Mouse (Mus musculus): ENCODE data around the gene Hip1. TPM values are rescaled to one million over a fixed set of nuclear protein-coding genes. Genes with fewer than 3 reads are reported as not detected.

Hip1 gene
- polyA plus RNA-seq, 1 experiment = 59.5 TPM

DNA sequence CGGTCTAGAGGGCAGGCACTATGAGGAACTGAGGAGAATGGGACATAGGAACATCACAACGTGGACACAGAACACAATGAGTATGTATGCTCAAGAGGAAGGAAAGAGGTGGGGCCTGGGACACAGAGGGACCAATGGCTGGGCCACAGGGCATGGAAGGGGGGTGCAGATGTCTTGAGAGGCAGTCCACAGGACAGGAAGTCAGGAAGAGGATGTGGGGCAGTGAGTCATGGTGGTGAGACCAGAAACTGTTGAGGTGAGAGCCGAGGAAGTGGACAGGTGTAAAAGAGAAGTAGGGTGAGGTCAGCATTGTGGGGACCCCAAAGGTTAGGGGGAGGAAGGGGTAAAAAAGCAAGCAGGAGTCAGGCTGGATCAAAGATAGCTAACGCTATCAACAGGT is 7.6 kb downstream of the Hip1 start:
- Histone ChIP-seq H3K27ac (ENCODE audit: insufficient read depth, low read depth, low read length) (peak overlapping the region; percentile 33), H3K4me1 (ENCODE audit: control insufficient read depth, insufficient read depth, low read length) (peaks cover 35% of the 10 kb centered on the region), H3K4me3 (ENCODE audit: insufficient read depth, low read length) (no peak overlapping the region)
- TF ChIP-seq POLR2A (IDR thresholded peaks at IDR 0.05; ENCODE audit: borderline replicate concordance, low read depth, low read length) (no peak), CTCF (IDR thresholded peaks at IDR 0.05; ENCODE audit: low read depth, low read length) (no peak)

DNA sequence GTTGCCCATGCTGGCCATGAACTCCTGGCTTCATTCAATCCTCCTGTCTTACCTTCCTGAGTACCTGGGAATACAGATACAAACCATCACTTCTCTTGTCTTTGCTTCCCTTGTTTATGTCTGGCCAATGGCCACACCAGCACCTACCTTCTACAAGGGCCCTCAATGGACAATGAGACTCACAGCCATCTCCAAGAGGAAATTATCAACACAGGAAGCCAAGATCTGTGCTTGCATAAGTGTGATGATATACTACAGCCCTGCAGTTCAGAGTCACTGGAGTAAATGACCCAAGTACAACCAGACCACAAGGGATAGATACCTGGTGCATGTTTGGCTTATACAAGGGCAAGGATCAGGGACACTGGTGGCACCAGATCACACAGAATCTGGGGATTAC is 9.1 kb downstream of the Hip1 start:
- Histone ChIP-seq H3K4me3 (ENCODE audit: insufficient read depth, low read length) (no peak overlapping the region), H3K27ac (ENCODE audit: insufficient read depth, low read depth, low read length) (no peak overlapping the region), H3K4me1 (ENCODE audit: control insufficient read depth, insufficient read depth, low read length) (peaks cover 34% of the 10 kb centered on the region)
- TF ChIP-seq POLR2A (IDR thresholded peaks at IDR 0.05; ENCODE audit: borderline replicate concordance, low read depth, low read length) (no peak), CTCF (IDR thresholded peaks at IDR 0.05; ENCODE audit: low read depth, low read length) (no peak)

DNA sequence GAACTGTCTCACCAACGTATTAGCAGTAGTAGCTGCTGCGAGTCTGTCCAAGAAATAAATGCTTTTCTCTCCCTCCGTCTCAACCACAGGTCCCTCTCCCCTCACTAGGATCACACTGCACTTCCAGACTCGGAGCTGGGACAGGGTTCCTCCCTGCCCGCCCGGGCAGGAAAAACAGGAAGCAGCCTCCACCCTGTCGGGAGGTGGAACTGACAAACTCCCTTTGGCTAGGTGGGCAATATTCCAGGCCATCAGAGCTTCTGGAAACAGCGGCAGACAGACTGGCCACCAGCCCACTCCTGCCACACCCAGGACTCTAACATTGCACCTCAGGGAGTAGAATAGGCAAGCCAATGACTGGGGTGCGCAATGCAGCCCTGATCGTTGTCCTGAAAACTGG is 11.5 kb downstream of the Hip1 start:
- no peak overlapping the region for H3K4me3 ChIP-seq (ENCODE audit: insufficient read depth, low read length)
- TF ChIP-seq CTCF (IDR thresholded peaks at IDR 0.05; ENCODE audit: low read depth, low read length) (no peak), POLR2A (IDR thresholded peaks at IDR 0.05; ENCODE audit: borderline replicate concordance, low read depth, low read length) (no peak)
- H3K4me1 ChIP-seq (ENCODE audit: control insufficient read depth, insufficient read depth, low read length) = peaks cover 26% of the 10 kb centered on the region
- H3K27ac ChIP-seq (ENCODE audit: insufficient read depth, low read depth, low read length) = no peak overlapping the region

DNA sequence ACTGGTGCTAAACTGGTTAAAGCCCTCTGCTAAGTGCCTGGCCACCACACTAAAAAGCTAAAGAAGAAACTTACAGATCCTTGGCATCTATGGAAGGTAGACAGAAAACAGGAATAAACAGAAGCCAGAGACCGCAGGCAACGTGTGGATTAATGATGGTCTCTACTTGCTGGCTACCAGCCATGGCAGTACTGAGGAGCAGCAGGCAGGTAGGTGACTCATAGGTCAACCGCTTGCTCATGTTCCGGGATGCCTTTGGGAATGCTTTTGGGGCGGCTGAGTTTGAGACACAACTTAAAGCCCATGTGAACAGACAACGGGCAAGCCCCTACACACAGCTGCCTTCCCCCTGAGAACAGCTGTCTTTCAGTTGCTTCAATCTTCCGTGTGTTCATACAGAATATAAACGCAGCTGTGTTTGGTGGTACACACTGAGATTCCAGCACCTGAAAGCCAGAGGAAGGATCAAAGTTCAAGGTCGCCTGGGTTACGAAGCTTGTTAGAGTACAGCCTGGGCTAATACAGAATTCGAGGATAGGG is 13.5 kb downstream of the Hip1 start:
- Histone ChIP-seq H3K4me1 (ENCODE audit: control insufficient read depth, insufficient read depth, low read length) (peaks cover 14% of the 10 kb centered on the region), H3K4me3 (ENCODE audit: insufficient read depth, low read length) (no peak overlapping the region), H3K27ac (ENCODE audit: insufficient read depth, low read depth, low read length) (no peak overlapping the region)
- no peak for TF ChIP-seq POLR2A (IDR thresholded peaks at IDR 0.05; ENCODE audit: borderline replicate concordance, low read depth, low read length)
- no peak for TF ChIP-seq CTCF (IDR thresholded peaks at IDR 0.05; ENCODE audit: low read depth, low read length)

DNA sequence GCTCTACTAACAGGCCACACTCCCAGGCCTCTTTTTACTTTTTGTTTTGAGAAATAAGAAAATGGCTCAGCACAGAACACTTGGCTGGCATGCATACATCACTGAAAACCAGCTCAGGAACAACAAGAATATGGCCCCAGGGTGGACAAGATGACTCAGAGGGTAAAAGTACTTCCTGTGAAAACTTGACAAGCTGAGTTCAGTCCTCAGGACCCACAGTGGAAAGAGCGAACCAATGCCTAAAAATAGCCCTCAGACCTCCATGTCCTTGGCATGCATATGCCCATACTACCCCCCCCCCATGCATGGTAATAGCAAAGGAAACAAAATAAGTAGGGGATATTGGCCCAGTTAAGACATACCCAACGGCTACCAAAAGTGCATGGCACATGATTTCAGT is 15.0 kb downstream of the Hip1 start:
- Histone ChIP-seq H3K4me3 (ENCODE audit: insufficient read depth, low read length) (no peak overlapping the region), H3K4me1 (ENCODE audit: control insufficient read depth, insufficient read depth, low read length) (peaks cover 14% of the 10 kb centered on the region), H3K27ac (ENCODE audit: insufficient read depth, low read depth, low read length) (no peak overlapping the region)
- TF ChIP-seq POLR2A (IDR thresholded peaks at IDR 0.05; ENCODE audit: borderline replicate concordance, low read depth, low read length) (no peak), CTCF (IDR thresholded peaks at IDR 0.05; ENCODE audit: low read depth, low read length) (no peak)

DNA sequence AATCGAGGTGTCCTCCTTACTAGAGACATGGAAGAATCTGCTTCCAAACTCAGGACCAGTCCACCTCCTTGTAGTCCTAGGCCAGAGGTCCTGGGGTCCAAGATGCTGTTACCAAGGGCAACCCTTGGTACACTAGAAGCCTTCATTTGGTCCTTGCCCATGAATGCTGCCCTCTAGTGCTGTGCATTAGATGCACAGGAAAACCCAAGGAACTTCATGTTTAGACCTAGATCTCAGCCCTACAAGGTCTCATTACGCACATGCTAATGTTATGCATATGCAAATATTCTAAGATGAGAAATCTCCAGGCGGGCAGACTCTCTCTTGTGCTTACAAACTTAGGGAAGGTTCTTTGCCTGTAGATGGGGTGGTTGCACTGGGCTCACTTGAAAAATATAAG is 15.6 kb downstream of the Hip1 start:
- TF ChIP-seq CTCF (IDR thresholded peaks at IDR 0.05; ENCODE audit: low read depth, low read length) (no peak), POLR2A (IDR thresholded peaks at IDR 0.05; ENCODE audit: borderline replicate concordance, low read depth, low read length) (no peak)
- Histone ChIP-seq H3K4me1 (ENCODE audit: control insufficient read depth, insufficient read depth, low read length) (peaks cover 19% of the 10 kb centered on the region), H3K27ac (ENCODE audit: insufficient read depth, low read depth, low read length) (no peak overlapping the region), H3K4me3 (ENCODE audit: insufficient read depth, low read length) (no peak overlapping the region)

DNA sequence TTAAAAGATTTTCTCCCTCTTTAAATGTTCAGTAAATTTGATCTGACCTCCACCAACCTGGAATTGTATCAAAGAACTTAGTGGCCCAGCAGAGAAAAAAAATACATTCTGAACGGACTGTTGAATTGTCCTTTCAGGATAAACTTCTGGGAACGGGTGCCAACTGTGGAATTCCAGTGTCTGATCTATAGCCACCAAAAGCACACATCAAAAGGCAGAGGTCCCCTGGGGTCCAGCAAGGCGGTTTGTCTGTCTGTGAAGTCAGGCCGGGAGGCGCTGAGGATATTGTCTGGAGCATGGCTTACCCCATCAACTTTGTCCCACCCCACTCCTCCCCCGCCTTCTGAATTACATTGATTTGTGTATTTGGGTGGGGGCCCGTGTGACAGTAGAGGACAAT is 16.9 kb downstream of the Hip1 start:
- H3K27ac ChIP-seq (ENCODE audit: insufficient read depth, low read depth, low read length) = no peak overlapping the region
- TF ChIP-seq CTCF (IDR thresholded peaks at IDR 0.05; ENCODE audit: low read depth, low read length) = no peak
- H3K4me1 ChIP-seq (ENCODE audit: control insufficient read depth, insufficient read depth, low read length) = peaks cover 17% of the 10 kb centered on the region
- H3K4me3 ChIP-seq (ENCODE audit: insufficient read depth, low read length) = no peak overlapping the region

DNA sequence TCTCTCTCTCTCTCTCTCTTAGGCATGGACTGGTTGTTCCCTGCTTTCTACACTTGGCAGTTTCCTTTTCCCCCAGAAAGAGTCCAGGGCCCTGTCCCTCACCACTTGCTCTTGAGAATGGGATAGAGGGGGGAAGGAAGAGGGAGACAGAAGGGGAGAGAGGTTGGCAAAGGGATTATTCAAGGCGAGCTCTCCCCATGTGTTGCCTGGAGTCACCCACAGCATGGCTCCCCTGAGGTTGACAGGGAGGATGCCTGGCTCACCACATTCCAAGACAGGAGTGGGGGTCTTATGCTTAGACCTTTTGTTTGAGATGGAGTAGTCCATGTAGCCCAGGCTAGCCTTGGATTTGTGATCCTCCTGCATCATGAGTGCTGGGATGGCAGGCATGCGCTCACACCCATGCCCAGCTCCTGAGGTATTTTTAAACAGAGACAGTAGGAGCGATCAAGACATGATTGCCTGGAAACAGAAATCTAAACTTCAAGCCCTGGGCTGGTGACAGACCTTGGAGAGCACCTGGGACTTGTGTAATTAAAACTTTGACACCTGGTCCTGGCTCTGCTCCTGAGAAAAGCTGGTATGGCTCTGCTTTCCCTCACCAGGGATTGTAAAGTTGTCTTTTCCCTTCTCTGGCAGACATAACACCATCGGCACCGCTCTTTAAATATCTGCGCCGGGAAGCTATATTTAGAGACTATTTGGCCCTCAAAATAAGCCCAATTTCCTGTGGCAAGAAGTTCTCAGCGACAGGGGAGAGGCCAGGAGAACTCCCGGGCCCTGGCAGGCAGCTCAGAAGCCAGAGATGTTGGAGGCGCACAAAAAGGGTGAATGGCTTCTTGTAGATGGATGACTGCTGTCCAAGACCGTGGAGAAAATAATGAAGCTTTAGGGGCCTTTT is 20.0 kb downstream of the Hip1 start:
- Histone ChIP-seq H3K27ac (ENCODE audit: insufficient read depth, low read depth, low read length) (no peak overlapping the region), H3K4me3 (ENCODE audit: insufficient read depth, low read length) (no peak overlapping the region), H3K4me1 (ENCODE audit: control insufficient read depth, insufficient read depth, low read length) (peaks cover 24% of the 10 kb centered on the region)
- no peak for TF ChIP-seq POLR2A (IDR thresholded peaks at IDR 0.05; ENCODE audit: borderline replicate concordance, low read depth, low read length)
- TF ChIP-seq CTCF (IDR thresholded peaks at IDR 0.05; ENCODE audit: low read depth, low read length) = no peak

DNA sequence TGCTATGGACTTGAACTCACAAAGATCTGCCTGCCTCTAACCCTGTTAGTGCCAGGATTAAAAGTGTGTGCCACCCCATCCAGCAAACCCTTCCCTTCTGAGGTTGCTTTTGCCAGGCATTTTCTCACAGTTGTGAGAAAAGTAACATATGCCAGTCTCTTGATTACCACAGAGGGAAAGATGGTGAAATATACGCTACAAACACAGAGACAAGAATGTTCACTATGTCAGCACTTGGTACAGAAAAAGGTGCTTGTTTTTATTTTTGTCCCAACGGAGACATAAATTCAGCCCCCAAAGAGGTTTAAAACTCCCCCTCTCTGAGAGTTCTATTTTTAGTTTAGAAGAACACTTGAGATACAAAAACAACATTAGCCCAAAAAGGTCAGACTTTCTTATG is 20.8 kb downstream of the Hip1 start:
- H3K27ac ChIP-seq (ENCODE audit: insufficient read depth, low read depth, low read length) = no peak overlapping the region
- TF ChIP-seq CTCF (IDR thresholded peaks at IDR 0.05; ENCODE audit: low read depth, low read length) (no peak), POLR2A (IDR thresholded peaks at IDR 0.05; ENCODE audit: borderline replicate concordance, low read depth, low read length) (no peak)
- H3K4me3 ChIP-seq (ENCODE audit: insufficient read depth, low read length) = no peak overlapping the region
- H3K4me1 ChIP-seq (ENCODE audit: control insufficient read depth, insufficient read depth, low read length) = peaks cover 23% of the 10 kb centered on the region

DNA sequence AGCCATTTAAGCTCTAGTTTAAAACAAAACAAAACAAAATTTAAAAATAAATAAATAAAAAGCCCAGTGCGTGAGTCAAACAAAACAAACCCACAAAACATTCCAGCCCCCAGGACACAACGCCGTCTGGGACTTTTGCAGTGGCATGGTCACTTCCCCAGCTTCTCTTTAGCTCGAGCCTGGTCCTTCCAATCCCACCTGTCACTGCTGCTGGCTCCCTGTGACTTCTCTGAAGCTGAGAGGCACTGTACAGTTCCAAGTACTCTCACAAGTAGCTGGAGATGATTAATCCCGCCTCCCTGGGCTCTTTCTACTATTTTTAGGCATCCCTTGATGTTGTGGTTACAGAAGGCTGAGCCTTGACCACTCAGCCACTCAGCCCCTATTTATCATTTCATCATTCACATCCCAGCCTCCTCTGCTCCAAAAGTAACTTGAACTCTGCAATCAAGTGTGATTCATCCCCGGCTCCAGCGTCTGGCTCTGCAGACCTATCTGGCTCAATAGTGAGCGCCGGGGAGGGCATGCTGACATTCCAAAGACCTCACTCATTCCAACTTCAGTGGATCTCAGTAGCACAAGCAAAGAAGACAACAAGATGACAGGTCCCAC is 22.7 kb downstream of the Hip1 start:
- H3K27ac ChIP-seq (ENCODE audit: insufficient read depth, low read depth, low read length) = no peak overlapping the region

More for the DNA sequence above, 22.7 kb downstream of the Hip1 start:
- Histone ChIP-seq H3K4me3 (ENCODE audit: insufficient read depth, low read length) (no peak overlapping the region), H3K4me1 (ENCODE audit: control insufficient read depth, insufficient read depth, low read length) (peaks cover 23% of the 10 kb centered on the region)
- no peak for TF ChIP-seq POLR2A (IDR thresholded peaks at IDR 0.05; ENCODE audit: borderline replicate concordance, low read depth, low read length)
- TF ChIP-seq CTCF (IDR thresholded peaks at IDR 0.05; ENCODE audit: low read depth, low read length) = no peak
